Mouse (Mus musculus) myocyte (in vitro differentiated cells): Measurements from ENCODE around the gene Shisa9.

ENCODE experiments used
- CEBPB ChIP-seq: IDR thresholded peaks from 2 replicates; pipeline ENCODE4 v1.6.1; 2011; ENCODE audit warnings: mild to moderate bottlenecking, moderate library complexity; ENCODE audit not compliant: poor library complexity, insufficient read depth, severe bottlenecking
- POLR2A ChIP-seq: IDR thresholded peaks from one replicate; pipeline ENCODE4 v1.6.1; 2011; ENCODE audit warnings: low read depth, mild to moderate bottlenecking, control low read depth, moderate library complexity; ENCODE audit not compliant: insufficient read length

DNA sequence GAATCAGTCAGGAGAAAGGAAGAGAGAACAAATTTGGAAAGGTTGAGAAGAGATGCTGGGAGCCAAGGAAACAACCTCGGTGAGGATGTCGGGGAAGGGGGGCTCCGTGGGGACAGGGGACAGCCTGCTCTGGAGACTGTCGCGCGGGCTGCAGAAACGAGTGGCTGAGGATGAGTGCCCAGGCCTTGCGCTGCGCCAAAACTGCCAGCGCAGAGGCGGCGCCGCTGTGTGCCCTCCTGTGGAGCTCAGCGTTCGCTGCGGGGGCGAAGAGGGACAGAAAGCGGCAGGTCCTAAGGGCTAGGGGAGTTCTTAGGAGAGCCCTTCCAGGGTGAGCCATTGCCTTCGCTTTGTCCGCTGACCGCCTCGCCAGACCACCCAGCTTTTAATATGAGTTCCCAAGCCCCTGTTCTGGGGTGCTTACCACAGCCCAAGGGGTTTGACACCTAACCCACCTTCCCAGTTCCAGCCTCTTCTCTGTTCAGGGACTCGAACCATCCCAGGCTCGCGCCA is 752 bp upstream of the Shisa9 start:
- TF ChIP-seq POLR2A (no peak), CEBPB (no peak)
